Mouse (Mus musculus) neural tube, embryonic 11.5 days (tissue): ENCODE results near the gene Nxpe3. TPM values are rescaled to one million over a fixed set of nuclear protein-coding genes. Genes with fewer than 3 reads are reported as not detected.

Experiments
- ATAC-seq: fragments of 200-750 bp; cut with Nextera tagmentation; 2 replicates; pipeline ENCODE4 v1.8.0; 2017; ENCODE audit warnings: moderate number of reproducible peaks, mild to moderate bottlenecking, moderate TSS enrichment, moderate library complexity; ENCODE audit not compliant: insufficient read depth, low FRiP score, low TSS enrichment
- DNase-seq: peaks from one replicate; pipeline ENCODE4 v3.0.0-alpha.2; 2015; ENCODE audit warnings: low spot score
- H3K27ac ChIP-seq: fragments of 300-500 bp; sonication (generic); 2 replicates; pipeline ENCODE4 v1.5.1; 2014; ENCODE audit warnings: low read depth, mild to moderate bottlenecking, low read length
- H3K27me3 ChIP-seq: fragments of 300-500 bp; sonication (generic); 2 replicates; pipeline ENCODE4 v1.6.1; 2014; ENCODE audit warnings: mild to moderate bottlenecking, low read length, mixed read lengths; ENCODE audit not compliant: control insufficient read depth, insufficient read depth
- H3K36me3 ChIP-seq: fragments of 300-500 bp; sonication (generic); 2 replicates; pipeline ENCODE4 v1.6.1; 2014; ENCODE audit warnings: mild to moderate bottlenecking, low read length, moderate library complexity, mixed read lengths; ENCODE audit not compliant: control insufficient read depth, insufficient read depth
- H3K4me1 ChIP-seq: fragments of 300-500 bp; sonication (generic); 2 replicates; pipeline ENCODE4 v1.6.1; 2014; ENCODE audit warnings: low read length, mixed read lengths; ENCODE audit not compliant: control insufficient read depth, insufficient read depth
- H3K4me2 ChIP-seq: fragments of 300-500 bp; sonication (generic); 2 replicates; pipeline ENCODE4 v1.6.1; 2014; ENCODE audit warnings: low read depth, mild to moderate bottlenecking, moderate library complexity
- H3K4me3 ChIP-seq: fragments of 300-500 bp; sonication (generic); 2 replicates; pipeline ENCODE4 v1.5.1; 2014; ENCODE audit warnings: low read depth, low read length
- H3K9ac ChIP-seq: fragments of 300-500 bp; sonication (generic); 2 replicates; pipeline ENCODE4 v1.6.1; 2014; ENCODE audit warnings: mild to moderate bottlenecking, low read length
- H3K9me3 ChIP-seq: fragments of 300-500 bp; sonication (generic); 2 replicates; pipeline ENCODE4 v1.6.1; 2016; ENCODE audit warnings: low read length; ENCODE audit not compliant: control insufficient read depth
- WGBS: fragments of 180-500 bp; shearing (Covaris S2); extraction: QIAGEN DNeasy Blood & Tissue Kit; methylation state at CpG from one replicate; pipeline ENCODE4 v1.1.7; 2014; 5-methylcytosine and 5-hydroxymethylcytosine counted together
- polyA plus RNA-seq: library from polyadenylated mRNA; unstranded; fragments of >200 nt; fragmentation: Nextera tagmentation; extraction: Ambion mirVana; gene quantifications from 2 replicates; pipeline ENCODE4 v1.2.1, GENCODE M21; 2014

Gene Nxpe3
- polyA plus RNA-seq, 1 experiment from 2014 or later, result 0.89 TPM

DNA sequence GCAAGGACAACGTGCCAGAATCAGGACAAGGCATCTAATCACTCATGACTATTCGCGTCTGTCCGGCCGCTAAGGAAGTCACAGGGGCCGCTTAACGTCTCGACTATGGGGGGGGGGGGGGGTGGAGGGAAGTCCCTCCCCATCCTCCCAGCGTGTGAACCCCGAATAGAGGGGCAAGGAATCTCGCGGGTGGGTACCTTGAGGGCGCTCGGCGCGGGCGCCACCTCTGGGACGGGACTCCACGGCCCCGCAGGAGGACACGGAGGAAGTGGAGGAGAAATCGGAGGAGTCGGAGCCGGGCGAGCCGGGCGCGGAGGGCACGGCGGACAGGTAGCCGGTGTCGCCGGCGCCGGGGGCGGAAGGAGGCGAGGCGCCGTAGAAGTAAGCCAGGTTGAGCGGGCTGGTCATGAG, 73.5 kb downstream of the Nxpe3 start:
- Histone ChIP-seq H3K9ac (peak overlapping the region; percentile 75), H3K4me3 (peak overlapping the region; percentile 81), H3K36me3 (0 out of 2 replicates have a peak, but pooled peaks cover 2% of the 10 kb centered on the region), H3K4me2 (peak overlapping the region; percentile 92), H3K27me3 (no peaks in the 10 kb centered on the region), H3K27ac (no peak overlapping the region), H3K4me1 (0 out of 2 replicates have a peak, but pooled peaks cover 2% of the 10 kb centered on the region), H3K9me3 (no peaks in the 10 kb centered on the region)
- under 1% methylated on average over 31 of the region's 40 CpGs for WGBS
- ATAC-seq, result peak; percentile 56
- peak; percentile 31 for DNase-seq

DNA sequence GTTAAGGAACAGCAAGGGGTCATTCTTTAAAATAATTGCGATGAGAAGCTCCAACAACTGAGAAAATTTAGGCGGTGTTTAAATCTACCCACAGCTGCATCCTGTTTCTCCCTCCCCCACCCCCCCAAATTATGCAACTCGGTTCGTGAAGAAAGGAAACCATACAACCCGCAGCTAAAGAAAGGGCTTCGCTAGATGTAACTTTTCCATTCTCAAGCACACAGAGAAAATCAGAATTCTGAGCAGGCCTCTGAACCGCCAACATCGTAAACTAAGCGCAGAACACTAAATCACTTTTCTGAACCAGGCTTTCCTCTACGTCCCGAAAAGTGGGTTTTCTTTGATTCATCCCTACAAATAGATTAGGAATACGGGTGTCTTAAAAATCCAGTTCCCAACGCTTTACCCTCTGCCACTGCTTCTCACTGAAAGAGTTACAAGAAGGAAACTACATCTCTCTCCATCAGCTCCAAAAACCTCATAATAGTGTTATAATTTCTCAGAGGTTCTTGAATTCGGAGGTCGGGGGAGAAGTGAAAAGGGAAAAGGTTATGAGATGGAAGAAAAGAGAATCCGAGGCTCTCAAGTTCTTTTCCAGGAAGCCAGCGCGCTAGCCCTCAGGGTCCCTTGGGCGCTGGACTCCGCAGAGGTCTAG, 74.0 kb downstream of the Nxpe3 start:
- no peak overlapping the region for H3K27ac ChIP-seq
- no peak for ATAC-seq
- H3K4me3 ChIP-seq, result peak overlapping the region; percentile 81
- H3K4me2 ChIP-seq, result peak overlapping the region; percentile 92
- H3K9ac ChIP-seq, result peak overlapping the region; percentile 75; the same call in 1 of the 2 replicates
- H3K36me3 ChIP-seq, result peaks cover 3% of the 10 kb centered on the region; the same call in 1 of the 2 replicates
- H3K4me1 ChIP-seq, result 0 out of 2 replicates have a peak, but pooled peaks cover 2% of the 10 kb centered on the region
- 16% methylated on average over 20 of the region's 20 CpGs for WGBS
- H3K27me3 ChIP-seq, result no peaks in the 10 kb centered on the region
- no peaks in the 10 kb centered on the region for H3K9me3 ChIP-seq
- DNase-seq, result peak; percentile 32

GRCm38 (mm10) chr16:55820161-55820915, 74.7 kb downstream of the Nxpe3 start:
- 54% methylated on average over 13 of the region's 13 CpGs for WGBS
- H3K9ac ChIP-seq, result peak overlapping the region; percentile 3; the same call in 1 of the 2 replicates
- H3K4me2 ChIP-seq, result peak overlapping the region; percentile 92
- H3K9me3 ChIP-seq, result no peaks in the 10 kb centered on the region
- H3K27me3 ChIP-seq, result no peaks in the 10 kb centered on the region
- no peak for ATAC-seq
- DNase-seq, result no peak
- peaks cover 8% of the 10 kb centered on the region for H3K36me3 ChIP-seq
- no peak overlapping the region for H3K27ac ChIP-seq
- 0 out of 2 replicates have a peak, but pooled peaks cover 2% of the 10 kb centered on the region for H3K4me1 ChIP-seq
- H3K4me3 ChIP-seq, result peak overlapping the region; percentile 81

DNA sequence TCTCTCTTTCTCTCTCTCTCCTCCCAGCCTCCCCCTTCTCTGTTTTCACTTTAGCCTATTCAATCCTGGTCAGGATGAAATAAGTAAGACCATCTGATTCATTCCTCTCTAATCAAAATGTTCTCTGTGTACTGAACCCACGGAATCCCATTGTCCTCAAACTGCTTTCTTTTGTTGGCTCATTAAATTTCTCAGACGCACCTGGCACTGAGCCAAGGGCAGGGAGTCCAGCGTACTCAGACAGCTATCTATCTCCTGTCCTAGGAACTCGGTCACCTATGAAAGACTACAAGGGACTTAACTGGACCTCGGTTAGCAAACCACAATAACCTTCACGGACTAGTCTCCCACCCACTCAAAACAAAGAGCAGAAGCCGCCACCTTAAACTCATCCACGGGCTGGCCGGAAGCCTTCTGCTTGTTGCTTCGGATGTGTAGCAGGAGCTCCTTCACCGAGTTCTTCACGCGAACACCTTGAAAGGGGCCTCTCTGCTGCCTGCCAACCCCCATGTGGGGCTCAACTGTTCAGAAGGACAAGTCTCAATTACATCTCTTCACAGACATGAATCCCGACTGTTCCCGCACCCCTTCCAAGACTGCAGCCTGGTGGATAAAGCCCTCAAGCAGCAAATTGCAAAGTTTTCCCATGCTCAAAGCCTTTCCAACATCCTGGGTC, 75.8 kb downstream of the Nxpe3 start:
- Histone ChIP-seq H3K4me3 (no peak overlapping the region), H3K9me3 (no peaks in the 10 kb centered on the region), H3K36me3 (peaks cover 10% of the 10 kb centered on the region), H3K4me2 (no peak overlapping the region), H3K4me1 (0 out of 2 replicates have a peak, but pooled peaks cover 2% of the 10 kb centered on the region), H3K27me3 (no peaks in the 10 kb centered on the region), H3K27ac (no peak overlapping the region), H3K9ac (no peak overlapping the region)
- 82% methylated on average over 15 of the region's 15 CpGs for WGBS
- no peak for DNase-seq
- no peak for ATAC-seq

GRCm38 (mm10) chr16:55817717-55818515, 77.2 kb downstream of the Nxpe3 start:
- Histone ChIP-seq H3K4me3 (no peak overlapping the region), H3K36me3 (peaks cover 10% of the 10 kb centered on the region), H3K9me3 (no peaks in the 10 kb centered on the region), H3K27me3 (no peaks in the 10 kb centered on the region), H3K9ac (no peak overlapping the region), H3K27ac (no peak overlapping the region), H3K4me1 (0 out of 2 replicates have a peak, but pooled peaks cover 2% of the 10 kb centered on the region), H3K4me2 (no peak overlapping the region)
- 95% methylated on average over 28 of the region's 28 CpGs for WGBS
- ATAC-seq (no peak), DNase-seq (no peak)

- H3K4me1 ChIP-seq, result 0 out of 2 replicates have a peak, but pooled peaks cover 2% of the 10 kb centered on the region
- no peaks in the 10 kb centered on the region for H3K27me3 ChIP-seq
- no peak overlapping the region for H3K4me3 ChIP-seq
- WGBS, result 95% methylated on average over 13 of the region's 13 CpGs
- no peak overlapping the region for H3K9ac ChIP-seq
- H3K9me3 ChIP-seq, result no peaks in the 10 kb centered on the region
- DNase-seq, result no peak
- ATAC-seq, result no peak
- H3K4me2 ChIP-seq, result no peak overlapping the region
- peaks cover 10% of the 10 kb centered on the region for H3K36me3 ChIP-seq
- no peak overlapping the region for H3K27ac ChIP-seq
Observed at GRCm38 (mm10) chr16:55816202-55816941, 78.7 kb downstream of the Nxpe3 start.

DNA sequence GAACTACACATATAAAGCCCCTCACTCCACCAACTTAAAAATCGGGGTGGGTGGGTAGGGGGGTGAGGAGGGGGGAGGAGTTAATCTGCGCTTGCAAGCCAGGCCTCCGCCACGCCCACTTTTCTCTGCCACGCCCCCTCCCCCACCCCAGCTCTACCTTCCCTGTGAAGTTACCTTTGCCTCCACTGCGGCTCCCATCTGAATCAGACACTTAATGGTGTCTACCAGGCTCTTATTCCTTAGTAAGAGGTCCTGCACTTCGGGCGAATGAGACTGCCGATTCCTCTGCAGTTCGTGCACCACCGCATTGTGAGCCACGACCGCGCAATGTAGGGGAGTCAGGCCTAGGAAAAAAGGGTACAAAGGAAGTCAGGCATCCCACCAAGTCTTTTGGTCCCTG, 79.6 kb downstream of the Nxpe3 start:
- Histone ChIP-seq H3K4me2 (no peak overlapping the region), H3K27me3 (no peaks in the 10 kb centered on the region), H3K27ac (no peak overlapping the region), H3K4me1 (0 out of 2 replicates have a peak, but pooled peaks cover 2% of the 10 kb centered on the region), H3K9me3 (no peaks in the 10 kb centered on the region), H3K36me3 (peaks cover 10% of the 10 kb centered on the region), H3K9ac (no peak overlapping the region), H3K4me3 (no peak overlapping the region)
- 85% methylated on average over 14 of the region's 14 CpGs for WGBS
- no peak for DNase-seq
- ATAC-seq, result no peak
